Mouse (Mus musculus): Measurements from ENCODE around the gene Sun3. TPM values are rescaled to one million over a fixed set of nuclear protein-coding genes. Genes with fewer than 3 reads are reported as not detected.
A peak's percentile ranks its signal among the peaks of the same experiment; 100 is the strongest.

The Sun3 gene
- total RNA-seq, 2 experiments from 2014 or later: 6.9 to 8.7 TPM

DNA sequence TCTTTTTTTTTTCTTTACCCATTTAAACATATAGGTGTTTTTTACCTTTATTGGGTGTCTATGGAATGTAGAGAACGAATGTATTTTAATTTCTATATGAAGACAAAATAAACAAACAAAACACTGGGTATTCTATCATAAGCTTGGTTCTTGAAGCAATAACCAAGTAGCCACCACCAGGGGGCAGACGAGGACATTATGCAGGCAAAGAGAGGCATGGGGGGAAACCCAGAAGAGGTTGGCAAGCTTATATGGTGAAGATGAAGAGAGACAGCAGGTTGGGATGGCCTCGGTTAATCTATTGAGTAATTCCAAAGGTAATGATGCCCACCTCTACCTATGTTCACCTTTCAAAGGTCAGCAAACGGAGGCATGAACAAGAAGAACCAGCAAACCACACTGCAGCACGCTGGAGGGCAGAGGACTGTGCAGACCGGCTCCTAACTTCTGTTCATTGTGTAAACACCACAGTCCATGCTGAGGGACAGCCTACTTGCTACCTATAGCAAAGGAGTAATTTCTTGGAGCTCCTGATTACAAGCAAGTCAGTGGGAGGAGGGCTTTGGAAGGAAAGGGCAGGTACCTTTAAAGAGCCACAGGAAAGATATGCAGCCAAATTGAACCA, 65.4 kb downstream of the Sun3 start:
- peak; percentile 83 for DNase-seq

DNA sequence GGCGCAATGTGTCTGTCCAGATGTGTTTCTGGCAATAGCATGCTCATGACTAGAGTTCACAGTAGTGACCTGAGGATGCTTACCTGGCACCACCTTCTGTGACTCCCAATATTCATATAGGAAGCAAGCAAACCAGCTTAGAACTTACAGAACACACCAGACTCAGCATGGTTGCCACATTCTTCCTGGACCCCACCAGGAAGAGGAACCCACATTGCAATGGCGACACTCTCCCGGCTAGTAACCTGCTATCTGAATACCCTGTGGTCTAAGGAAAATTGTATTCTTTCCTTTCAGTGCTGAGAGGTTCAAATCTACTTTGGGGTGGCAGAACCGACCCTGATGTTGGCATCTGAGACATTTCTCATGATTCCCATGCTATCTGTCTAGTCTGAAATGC, 70.6 kb downstream of the Sun3 start:
- no peak for DNase-seq

- DNase-seq: no peak
Observed at GRCm38 (mm10) chr11:8973166-8973565, 75.6 kb downstream of the Sun3 start, which contains the start of gene Pkd1l1. Gene Pkd1l1 (minus strand): TSS chr11:8973266.

GRCm38 (mm10) chr11:8972093-8972492, 76.7 kb downstream of the Sun3 start:
- DNase-seq: no peak

DNA sequence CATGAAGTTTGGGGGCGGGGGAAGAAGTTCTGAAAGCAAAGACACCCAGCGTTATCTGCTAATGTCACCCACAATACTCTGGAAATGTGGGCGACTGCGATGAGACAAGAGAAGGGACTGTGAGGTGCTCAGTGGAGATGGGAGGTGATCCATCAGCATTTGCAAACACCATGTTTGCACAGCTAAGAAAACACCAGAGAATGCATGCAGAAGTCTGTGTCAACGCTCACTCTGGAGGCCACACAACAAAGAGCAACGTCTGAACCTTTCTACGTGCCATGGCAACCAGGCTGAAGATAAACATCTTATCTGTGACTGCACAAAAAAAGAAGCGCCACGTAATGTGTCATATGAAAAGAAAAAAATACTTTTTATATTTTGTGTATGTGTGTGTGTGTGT, 78.3 kb downstream of the Sun3 start:
- DNase-seq: no peak

GRCm38 (mm10) chr11:8968094-8968493, 80.7 kb downstream of the Sun3 start:
- no peak for DNase-seq

Other genes with a start within 250 kb of the Sun3 start
- gene Pkd1l1, start 75.7 kb downstream of the Sun3 start, total RNA-seq (2021): under 1 TPM in 1 of 2 experiments, not detected in 1; 0.05 TPM
- gene Hus1, start 37.8 kb downstream of the Sun3 start, total RNA-seq (2021): 10 to 100 TPM; 17.4 to 17.6 TPM
- gene Gm11992, start 397 bp downstream of the Sun3 start, total RNA-seq (2021): 1 to 10 TPM; 3.7 to 4.4 TPM
- gene Upp1, start 69.1 kb upstream of the Sun3 start, total RNA-seq (2021): 10 to 100 TPM; 57.7 to 59.0 TPM
- gene Abca13, start 143.0 kb upstream of the Sun3 start, total RNA-seq (2021): under 1 TPM in 1 of 2 experiments, not detected in 1; 0.02 TPM